Comparison of ENCODE assay signal across 9 mouse cellular contexts in genomic region chr6:105090882-105091281, GRCm38 (mm10).
DNase-seq lines count a peak whose midpoint lies in the region; TF ChIP-seq lines count a peak whose summit lies in the region.
"Had no signal": no experiment of that assay in that cellular context is flagged by ENCODE, and none has a peak within 500 bp of the region (broad histone marks: within the 10 kb centered on the region; RNA-seq: fewer than 3 reads in every experiment).

No protein-coding gene starts in this region.

- TF ChIP-seq CTCF in testis, adult 2 months (IDR thresholded peaks at IDR 0.05; ENCODE audit: control insufficient read depth, insufficient read depth, insufficient replicate concordance, low read depth, low read length), result peak; percentile 32; the same call in 1 of the 2 replicates

- no peak for TF ChIP-seq POLR2A in testis, adult 2 months (IDR thresholded peaks at IDR 0.05; ENCODE audit: control insufficient read depth, low read depth, low read length)

- no peaks in the 10 kb centered on the region for H3K27me3 ChIP-seq in testis, adult 2 months (ENCODE audit: control insufficient read depth, insufficient read depth, low read length)
- H3K27me3 ChIP-seq: limb, embryonic 13.5 days had no signal

- no peak overlapping the region for H3K27ac ChIP-seq in testis, adult 2 months (ENCODE audit: control insufficient read depth, insufficient read depth, low read depth, low read length)
- H3K27ac ChIP-seq: limb, embryonic 13.5 days had no signal

- H3K36me3 ChIP-seq in testis, adult 2 months (ENCODE audit: control insufficient read depth, insufficient read depth, low read length), result no peaks in the 10 kb centered on the region
- H3K36me3 ChIP-seq: limb, embryonic 13.5 days had no signal

- H3K4me3 ChIP-seq in testis, adult 2 months (ENCODE audit: control insufficient read depth, low read depth, low read length), result no peak overlapping the region
- H3K4me3 ChIP-seq: limb, embryonic 13.5 days had no signal

- no peaks in the 10 kb centered on the region for H3K4me1 ChIP-seq in testis, adult 2 months (ENCODE audit: control insufficient read depth, insufficient read depth, low read length)
- H3K4me1 ChIP-seq: limb, embryonic 13.5 days had no signal

- DNase-seq in adrenal gland, postnatal 25 days, result peak; percentile 17
- DNase-seq in adrenal gland, adult 8-10 months, result no peak
- DNase-seq in lung, postnatal 14 days, result peak; percentile 0
- DNase-seq in lung, adult 18-20 months, result no peak
- peak; percentile 22 to 57 for DNase-seq in cerebellum, postnatal 4 days (ENCODE audit: low spot score in 2 of 2)
- peak; percentile 10 for DNase-seq in kidney, postnatal 14 days
- no peak for DNase-seq in thymus, postnatal 14 days

Comparison
In these comparisons a context has a peak if more than half of its experiments do, and no peak if none do; other contexts are left out.
1. DNase-seq: peak in adrenal gland, postnatal 25 days (single experiment), lung, postnatal 14 days (single experiment), cerebellum, postnatal 4 days (2 of 2) and kidney, postnatal 14 days (single experiment); none in adrenal gland, adult 8-10 months (single experiment), lung, adult 18-20 months (0 of 2) and thymus, postnatal 14 days (single experiment).